Mouse (Mus musculus): ENCODE measurements at regions not wholly inside any gene's neighbourhood (a gene's known extent, or its start where the extent isn't known, plus 50 kb on each side); places are given as distances from the start of the nearest gene placed in this dataset.

- Histone ChIP-seq H3K4me1 (ENCODE audit: control insufficient read depth, insufficient read depth, low read length) (peaks cover 2% of the 10 kb centered on the region), H3K27ac (ENCODE audit: control insufficient read depth, insufficient read depth, low read depth, low read length, poor library complexity) (no peak overlapping the region), H3K4me3 (replicated peaks; ENCODE audit: control insufficient read depth, low read depth, low read length) (no peak overlapping the region)
- WGBS: 82% methylated on average over 9 of the region's 9 CpGs
- TF ChIP-seq POLR2A (IDR thresholded peaks at IDR 0.05; ENCODE audit: borderline replicate concordance, control insufficient read depth, low read depth, low read length) (no peak), CTCF (IDR thresholded peaks at IDR 0.05; ENCODE audit: control insufficient read depth, insufficient read depth, low read length) (no peak)
Measured at GRCm38 (mm10) chr12:85543520-85543919, 55.3 kb upstream of the Jdp2 start.

- H3K4me3 ChIP-seq (replicated peaks; ENCODE audit: control insufficient read depth, low read depth, low read length): no peak overlapping the region
- no peak overlapping the region for H3K27ac ChIP-seq (ENCODE audit: control insufficient read depth, insufficient read depth, low read depth, low read length, poor library complexity)
- WGBS: 71% methylated on average over 4 of the region's 4 CpGs
- TF ChIP-seq CTCF (IDR thresholded peaks at IDR 0.05; ENCODE audit: control insufficient read depth, insufficient read depth, low read length) (no peak), POLR2A (IDR thresholded peaks at IDR 0.05; ENCODE audit: borderline replicate concordance, control insufficient read depth, low read depth, low read length) (no peak)
- H3K4me1 ChIP-seq (ENCODE audit: control insufficient read depth, insufficient read depth, low read length): peaks cover 2% of the 10 kb centered on the region
Measured at GRCm38 (mm10) chr12:85544801-85545200, 54.0 kb upstream of the Jdp2 start.

- Histone ChIP-seq H3K4me3 (replicated peaks; ENCODE audit: control insufficient read depth, low read depth, low read length) (no peak overlapping the region), H3K4me1 (ENCODE audit: control insufficient read depth, insufficient read depth, low read length) (peaks cover 2% of the 10 kb centered on the region), H3K27ac (ENCODE audit: control insufficient read depth, insufficient read depth, low read depth, low read length, poor library complexity) (peak overlapping the region; percentile 61)
- no peak for TF ChIP-seq CTCF (IDR thresholded peaks at IDR 0.05; ENCODE audit: control insufficient read depth, insufficient read depth, low read length)
- TF ChIP-seq POLR2A (IDR thresholded peaks at IDR 0.05; ENCODE audit: borderline replicate concordance, control insufficient read depth, low read depth, low read length): no peak
- WGBS: 12% methylated on average over 10 of the region's 10 CpGs
Measured at GRCm38 (mm10) chr12:85545718-85546117, 53.1 kb upstream of the Jdp2 start.

GRCm38 (mm10) chr12:85548076-85548475, 50.8 kb upstream of the Jdp2 start:
- WGBS: 77% methylated on average over 8 of the region's 8 CpGs
- no peak for TF ChIP-seq POLR2A (IDR thresholded peaks at IDR 0.05; ENCODE audit: borderline replicate concordance, control insufficient read depth, low read depth, low read length)
- TF ChIP-seq CTCF (IDR thresholded peaks at IDR 0.05; ENCODE audit: control insufficient read depth, insufficient read depth, low read length): no peak

More at GRCm38 (mm10) chr12:85548076-85548475, 50.8 kb upstream of the Jdp2 start:
- H3K27ac ChIP-seq (ENCODE audit: control insufficient read depth, insufficient read depth, low read depth, low read length, poor library complexity): no peak overlapping the region
- H3K4me3 ChIP-seq (replicated peaks; ENCODE audit: control insufficient read depth, low read depth, low read length): no peak overlapping the region
- peaks cover 2% of the 10 kb centered on the region; the same call in 1 of the 2 replicates for H3K4me1 ChIP-seq (ENCODE audit: control insufficient read depth, insufficient read depth, low read length)

All from bone marrow, adult 2 months (tissue).